Mouse (Mus musculus): ENCODE measurements around the gene Dvl1.

The Dvl1 gene

GRCm38 (mm10) chr4:155871404-155871803 is 24.2 kb downstream of the Dvl1 start:
- no peak for DNase-seq (ENCODE audit: low spot score in 2 of 2)

GRCm38 (mm10) chr4:155883587-155883986 is 36.4 kb downstream of the Dvl1 start:
- DNase-seq (ENCODE audit: low spot score in 2 of 2) = no peak

DNA sequence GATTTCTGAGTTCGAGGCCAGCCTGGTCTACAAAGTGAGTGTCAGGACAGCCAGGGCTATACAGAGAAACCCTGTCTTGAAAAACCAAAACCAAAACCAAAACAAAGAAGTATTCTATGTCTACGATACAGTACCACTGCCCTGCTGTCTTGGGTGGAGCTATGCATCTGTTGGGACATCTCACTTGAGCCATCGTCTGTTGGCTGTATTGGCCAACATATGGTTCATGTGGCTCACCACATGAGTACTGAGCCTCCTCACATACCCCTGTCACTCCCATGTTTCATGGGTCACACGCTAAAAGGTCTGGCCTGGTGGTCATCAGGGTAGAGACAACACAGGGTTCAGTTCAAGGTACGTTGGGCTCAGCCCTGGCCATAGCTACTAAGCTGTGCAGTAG is 39.1 kb downstream of the Dvl1 start:
- DNase-seq (ENCODE audit: low spot score in 2 of 2) = no peak

DNA sequence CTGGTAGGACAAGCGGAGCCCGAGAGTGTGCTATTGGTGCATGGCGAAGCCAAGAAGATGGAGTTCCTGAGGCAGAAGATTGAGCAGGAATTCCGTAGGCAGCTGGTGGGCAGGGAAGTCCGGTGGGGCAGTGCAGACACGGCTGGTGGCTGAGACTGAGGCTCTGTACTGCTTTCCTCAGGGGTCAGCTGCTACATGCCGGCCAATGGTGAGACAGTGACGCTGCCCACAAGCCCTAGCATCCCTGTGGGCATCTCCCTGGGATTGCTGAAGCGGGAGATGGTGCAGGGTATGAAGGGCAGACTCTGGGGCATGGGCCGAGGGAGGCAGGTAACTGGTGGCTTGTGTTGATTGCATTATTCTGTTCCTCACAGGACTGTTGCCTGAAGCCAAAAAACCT is 40.5 kb downstream of the Dvl1 start:
- DNase-seq (ENCODE audit: low spot score in 2 of 2) = no peak

GRCm38 (mm10) chr4:155888181-155888580 is 41.0 kb downstream of the Dvl1 start:
- no peak for DNase-seq (ENCODE audit: low spot score in 2 of 2)

DNA sequence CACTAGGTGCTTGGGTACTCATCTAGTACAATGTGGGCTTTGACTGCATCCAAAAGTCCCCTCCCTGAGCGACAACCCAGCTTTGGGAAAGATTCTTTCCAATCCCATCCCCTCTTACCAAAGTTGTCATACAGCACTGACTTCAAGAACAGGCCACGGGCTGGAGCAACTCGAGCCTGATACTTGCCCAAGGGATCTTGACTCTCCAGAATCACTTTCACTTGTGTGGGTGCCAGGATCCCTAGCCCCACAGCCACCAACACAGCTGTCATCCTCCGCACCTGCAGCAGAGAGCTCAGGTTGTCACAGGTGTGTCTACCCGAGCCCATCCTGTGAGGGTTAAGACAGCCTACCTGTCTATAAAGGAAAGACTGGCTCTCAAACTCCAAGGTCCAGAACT is 42.1 kb downstream of the Dvl1 start:
- DNase-seq (ENCODE audit: low spot score in 2 of 2) = no peak

DNA sequence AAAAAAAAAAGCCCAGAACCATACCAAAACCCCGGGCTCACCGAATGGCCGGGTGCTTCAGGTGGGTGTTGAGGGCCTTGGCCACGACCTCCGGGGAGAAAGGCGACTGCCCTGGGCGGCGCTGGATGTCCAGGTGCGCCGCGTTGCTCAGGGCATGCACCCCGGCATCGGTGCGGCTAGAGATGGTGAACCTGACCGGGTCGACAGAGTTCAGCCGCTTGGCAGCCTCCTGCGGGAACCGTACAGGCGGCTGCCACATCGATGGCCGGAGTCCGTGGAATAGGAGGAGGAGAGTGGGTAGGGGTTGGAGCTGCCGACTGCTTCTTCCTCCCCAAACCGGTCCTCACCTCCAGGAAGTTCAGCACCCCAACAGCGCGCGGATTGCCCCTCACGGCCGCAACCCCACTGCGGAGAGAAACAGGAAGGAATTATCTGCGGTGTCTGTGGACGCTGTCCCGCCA is 43.8 kb downstream of the Dvl1 start:
- no peak for DNase-seq (ENCODE audit: low spot score in 2 of 2)

- DNase-seq (ENCODE audit: low spot score in 2 of 2) = peak; percentile 88 to 96
Measured at GRCm38 (mm10) chr4:155891551-155892001, 44.4 kb downstream of the Dvl1 start, which contains the start of the genes Pusl1 and Acap3. TSS of gene Pusl1 (minus strand) at chr4:155891781. TSS of gene Acap3 (plus strand) at chr4:155891822.

- DNase-seq (ENCODE audit: low spot score in 2 of 2) = peak in 1 of 2 experiments; percentile 68
Measured at GRCm38 (mm10) chr4:155892017-155892416, 44.8 kb downstream of the Dvl1 start.

GRCm38 (mm10) chr4:155892438-155893211 is 45.4 kb downstream of the Dvl1 start:
- DNase-seq (ENCODE audit: low spot score in 2 of 2) = peak in 1 of 2 experiments; percentile 45

GRCm38 (mm10) chr4:155893212-155893690 is 46.0 kb downstream of the Dvl1 start:
- DNase-seq (ENCODE audit: low spot score in 2 of 2) = no peak

- peak in 1 of 2 experiments; percentile 68 for DNase-seq (ENCODE audit: low spot score in 2 of 2)
Measured at GRCm38 (mm10) chr4:155894311-155894881, 47.2 kb downstream of the Dvl1 start.

DNA sequence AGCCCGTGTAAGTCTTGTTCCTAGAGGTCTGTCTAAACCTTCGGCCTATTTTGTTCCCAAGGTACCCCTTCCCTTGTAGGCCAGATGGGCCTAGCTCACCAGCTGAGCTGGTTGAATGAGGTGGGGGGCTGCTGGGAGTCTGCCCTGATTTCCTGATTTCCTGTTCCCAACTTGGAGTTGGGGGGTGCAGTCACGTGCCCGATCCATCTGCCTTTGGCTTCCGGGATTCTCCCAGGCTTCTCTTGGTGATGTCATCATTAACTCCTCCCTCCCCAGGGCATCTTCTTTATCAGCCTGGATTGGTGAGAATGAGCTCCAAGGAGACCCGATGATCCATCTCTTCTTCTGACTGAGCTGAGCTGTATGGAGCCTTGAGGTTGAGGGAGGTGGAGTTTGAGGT is 48.0 kb downstream of the Dvl1 start:
- peak in 1 of 2 experiments; percentile 81 for DNase-seq (ENCODE audit: low spot score in 2 of 2)

- DNase-seq (ENCODE audit: low spot score in 2 of 2) = no peak
Measured at GRCm38 (mm10) chr4:155895826-155896225, 48.6 kb downstream of the Dvl1 start.

- no peak for DNase-seq (ENCODE audit: low spot score in 2 of 2)
Measured at GRCm38 (mm10) chr4:155896461-155896860, 49.3 kb downstream of the Dvl1 start.

DNA sequence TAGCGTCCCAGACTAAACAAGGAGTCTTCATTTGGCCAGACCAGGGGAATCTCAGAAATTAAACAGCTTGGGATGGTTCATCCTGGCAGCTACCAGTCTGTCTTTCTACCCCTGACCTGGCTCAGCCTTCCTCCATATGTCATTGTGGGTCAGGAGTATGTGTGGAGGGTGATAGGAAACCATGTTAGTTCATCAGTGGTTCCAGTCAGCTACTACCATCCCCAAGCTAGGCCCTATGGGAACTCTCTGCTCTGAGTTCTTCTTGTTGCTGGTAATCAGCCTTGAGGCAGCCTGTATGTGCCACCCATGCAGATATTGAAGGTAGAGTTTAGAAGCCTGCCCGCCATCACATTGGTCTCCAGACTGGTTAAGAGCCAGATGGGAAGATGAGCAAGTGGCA is 51.1 kb downstream of the Dvl1 start:
- DNase-seq (ENCODE audit: low spot score in 2 of 2) = no peak

GRCm38 (mm10) chr4:155899355-155899754 is 52.2 kb downstream of the Dvl1 start:
- no peak for DNase-seq (ENCODE audit: low spot score in 2 of 2)

DNA sequence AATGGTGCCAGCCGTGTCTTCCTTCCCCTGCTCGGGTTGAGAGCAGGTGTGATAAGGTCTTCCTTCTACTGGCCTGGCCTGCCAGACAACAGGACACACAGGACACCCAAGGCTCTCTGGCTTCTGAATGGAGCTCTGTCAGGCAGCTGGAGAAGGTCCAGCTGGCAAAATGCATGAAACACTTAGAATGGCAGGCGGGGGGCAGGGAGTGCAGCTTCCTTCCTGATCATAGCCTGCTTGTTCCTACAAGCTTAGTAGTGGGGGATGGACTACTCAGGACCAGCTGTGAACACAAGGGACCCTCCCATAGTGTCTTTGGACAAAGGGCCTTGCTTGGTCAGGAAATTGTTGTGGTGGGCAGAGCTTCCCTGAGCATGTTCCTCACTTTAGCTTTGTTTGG is 54.0 kb downstream of the Dvl1 start:
- DNase-seq (ENCODE audit: low spot score in 2 of 2) = no peak

DNA sequence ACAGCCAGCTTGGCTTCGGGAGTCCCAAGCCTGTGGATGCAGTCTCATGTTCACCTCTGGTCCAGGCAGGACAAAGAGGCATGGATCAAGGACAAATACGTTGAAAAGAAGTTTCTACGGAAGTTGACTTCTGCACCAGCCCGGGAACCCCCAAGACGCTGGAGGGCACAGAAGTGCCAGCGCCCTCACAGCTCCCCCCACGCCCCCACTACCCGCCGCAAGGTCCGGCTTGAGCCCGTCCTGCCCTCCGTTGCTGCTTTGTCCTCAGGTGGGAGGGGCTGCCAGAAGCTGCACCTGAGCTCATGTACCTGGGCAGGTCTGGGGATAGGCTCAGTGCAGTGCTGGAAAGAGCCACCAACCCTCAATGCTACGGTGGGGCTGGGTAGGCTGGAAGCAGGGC is 56.0 kb downstream of the Dvl1 start:
- DNase-seq (ENCODE audit: low spot score in 2 of 2) = no peak

GRCm38 (mm10) chr4:155904318-155905102 is 57.3 kb downstream of the Dvl1 start:
- peak in 1 of 2 experiments; percentile 16 for DNase-seq (ENCODE audit: low spot score in 2 of 2)

- DNase-seq (ENCODE audit: low spot score in 2 of 2) = no peak
Measured at GRCm38 (mm10) chr4:155905634-155906033, 58.4 kb downstream of the Dvl1 start.

DNA sequence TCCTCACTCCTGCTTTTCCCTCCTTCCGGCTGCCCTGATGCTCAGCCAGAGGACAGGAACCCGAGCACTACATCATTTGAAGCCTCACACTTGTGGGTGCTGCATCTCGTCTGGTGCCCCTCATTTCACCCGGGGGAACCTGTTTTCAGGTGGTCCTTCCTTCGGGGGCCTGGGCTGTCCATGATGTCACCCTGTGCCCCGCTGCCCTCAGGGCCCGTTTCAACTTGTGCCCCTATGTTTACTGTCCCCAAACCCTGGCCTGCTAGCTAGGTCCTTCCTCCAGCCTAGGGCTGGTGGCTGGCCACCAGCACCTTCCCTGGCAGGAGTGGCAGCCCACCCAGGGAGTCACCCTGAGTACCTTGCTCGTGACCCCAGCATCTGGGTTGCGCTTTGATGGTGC is 58.9 kb downstream of the Dvl1 start:
- no peak for DNase-seq (ENCODE audit: low spot score in 2 of 2)
